Mouse (Mus musculus) heart, adult 2 months (tissue): ENCODE data around the gene Gas1. TPM values are rescaled to one million over a fixed set of nuclear protein-coding genes. Genes with fewer than 3 reads are reported as not detected.

Experiments used
- DNase-seq, 2 experiments: peaks; one replicate each; pipeline ENCODE4 v3.0.0; 2021
- H3K27ac ChIP-seq: fragments of 200-600 bp; 2 replicates; pipeline ENCODE4 v1.8.1; 2022
- H3K27me3 ChIP-seq: fragments of 200-500 bp; 2 replicates; pipeline ENCODE4 v1.6.1; 2012; ENCODE audit warnings: mild to moderate bottlenecking, low read length, inconsistent platforms, mixed read lengths; ENCODE audit not compliant: control insufficient read depth, insufficient read depth
- H3K36me3 ChIP-seq: fragments of 200-500 bp; 2 replicates; pipeline ENCODE4 v1.6.1; 2012; ENCODE audit warnings: low read length, inconsistent platforms; ENCODE audit not compliant: control insufficient read depth, insufficient read depth
- H3K4me1 ChIP-seq: fragments of 200-500 bp; 2 replicates; pipeline ENCODE4 v1.6.1; 2011; ENCODE audit warnings: low read length; ENCODE audit not compliant: control insufficient read depth, insufficient read depth
- H3K4me3 ChIP-seq: fragments of 200-600 bp; 2 replicates; pipeline ENCODE4 v1.8.1; 2022
- H3K79me2 ChIP-seq: fragments of 200-500 bp; replicated peaks from 2 replicates; pipeline ENCODE4 v1.6.1; 2012; ENCODE audit warnings: mild to moderate bottlenecking, inconsistent platforms, low read length, moderate library complexity, mixed read lengths; ENCODE audit not compliant: control insufficient read depth, insufficient read depth
- H3K9ac ChIP-seq: fragments of 200-500 bp; 2 replicates; pipeline ENCODE4 v1.6.1; 2012; ENCODE audit warnings: low read depth, mild to moderate bottlenecking, control low read depth, inconsistent platforms, low read length, mixed read lengths
- CTCF ChIP-seq: fragments of 200-600 bp; IDR thresholded peaks from 2 replicates; pipeline ENCODE4 v1.8.1; 2022; ENCODE audit warnings: antibody characterized with exemption, mild to moderate bottlenecking, moderate library complexity
- EP300 ChIP-seq: fragments of 200-500 bp; IDR thresholded peaks from 2 replicates; pipeline ENCODE4 v1.6.1; 2011; ENCODE audit warnings: low read depth, low read length, control low read depth; ENCODE audit not compliant: insufficient read depth
- POLR2A ChIP-seq: fragments of 200-500 bp; IDR thresholded peaks from 2 replicates; pipeline ENCODE4 v1.6.1; 2011; ENCODE audit warnings: mild to moderate bottlenecking, low read depth, low read length, control low read depth; ENCODE audit not compliant: insufficient read depth
- WGBS: fragments of 180-500 bp; shearing (Covaris S2); methylation state at CpG from one replicate; pipeline ENCODE4 v1.1.7; 2018; 5-methylcytosine and 5-hydroxymethylcytosine counted together
- intact Hi-C: fragments of 180-260 bp; cut with DNase I; formaldehyde crosslinking; loops from one replicate; pipeline ENCODE4 v1.15.1; 2025
- long read RNA-seq: library from polyadenylated mRNA; stranded (forward); transcript quantifications from one replicate; pipeline ENCODE4 v2.0.0, GENCODE M21; 2021
- polyA plus RNA-seq: library from polyadenylated mRNA; depleted of rRNA; stranded (reverse); fragments of >200 nt; gene quantifications from 2 replicates; pipeline ENCODE4 v1.2.3, GENCODE M21; 2012; rRNA removed
- total RNA-seq, 2 experiments: library from RNA; stranded (reverse); gene quantifications; 2 replicates each; pipeline ENCODE4 v1.2.3; 2021

Gas1 gene
- total RNA-seq, result 10 to 100 TPM; 26.3 to 26.4 TPM
- 16.0 and 18.8 TPM in 2 replicates for polyA plus RNA-seq
- long read RNA-seq, transcript Gas1-202 (1 exons, 1,155 nt), result major isoform, 60 of 71 reads
- long read RNA-seq, partial matches to known transcripts, result 0 of 71 reads
- long read RNA-seq, other reads (novel, unspliced or antisense), result 9 of 71 reads

DNA sequence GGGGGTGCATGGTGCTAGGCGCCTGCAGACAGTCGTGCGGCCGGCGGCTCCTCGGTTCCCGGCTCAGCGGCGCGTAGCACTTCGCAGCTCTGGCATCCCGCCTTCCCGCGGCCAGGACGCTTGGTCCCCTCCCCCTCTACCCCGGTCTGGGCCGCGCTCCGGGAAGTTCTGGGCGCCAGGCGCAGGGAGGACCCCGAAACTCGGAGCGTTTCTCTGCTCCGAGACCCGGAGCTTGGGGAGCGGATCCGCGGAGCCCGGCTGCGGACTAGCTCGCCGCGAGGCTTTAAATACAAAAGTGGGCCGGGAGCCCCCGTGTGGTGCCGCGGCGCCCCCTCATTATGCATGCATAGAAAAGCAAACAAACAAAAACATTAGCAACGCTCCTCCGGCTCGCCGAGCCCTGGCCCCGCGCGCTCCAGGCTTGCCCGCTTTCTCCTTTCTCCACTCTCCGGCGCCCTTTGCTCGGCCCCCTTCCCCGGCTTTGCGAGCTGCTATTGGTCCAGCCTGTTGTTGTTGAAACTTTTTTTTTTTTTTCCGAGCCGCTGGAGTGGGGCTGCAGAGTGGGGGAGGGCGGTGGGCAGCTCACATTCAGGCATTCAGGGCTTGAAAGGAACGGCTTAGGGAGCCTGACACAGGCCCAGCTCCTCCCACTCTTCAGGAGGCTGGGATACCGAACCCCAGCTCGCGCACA lies at the start of gene Gas1:
Gene Gas1 (minus strand): TSS at position 260 of the 691 bp plus-strand sequence.
- DNase-seq, result peak; percentile 88 to 92
- peak within 1 kb of the TSS; percentile 87 for H3K9ac ChIP-seq
- WGBS, result under 1% methylated on average over 59 of the region's 59 CpGs
- TF ChIP-seq CTCF, result peak; percentile 40
- TF ChIP-seq POLR2A, result peak; percentile 76; the same call in 1 of the 2 replicates
- no peak for TF ChIP-seq EP300
- peak within 1 kb of the TSS; percentile 88 for H3K27ac ChIP-seq
- intact Hi-C loops, result loop anchor here (5.0 kb wide), 8 partner anchors 105 to 560 kb away; no protein-coding TSS in a partner anchor
- H3K27me3 ChIP-seq, result no peaks in the 10 kb centered on the region
- H3K79me2 ChIP-seq, result no peaks in the 10 kb centered on the region
- H3K4me1 ChIP-seq, result no peaks in the 10 kb centered on the region
- peak within 1 kb of the TSS; percentile 83 for H3K4me3 ChIP-seq
- H3K36me3 ChIP-seq, result no peaks in the 10 kb centered on the region; the same call in none of the 2 replicates

- Histone ChIP-seq H3K79me2 (no peaks in the 10 kb centered on the region), H3K27me3 (no peaks in the 10 kb centered on the region), H3K4me1 (peaks cover 3% of the 10 kb centered on the region), H3K27ac (peak overlapping the region; percentile 41), H3K36me3 (no peaks in the 10 kb centered on the region), H3K4me3 (no peak overlapping the region), H3K9ac (no peak overlapping the region)
- 29% methylated on average over 9 of the region's 9 CpGs for WGBS
- DNase-seq, result peak; percentile 27 to 30
- no peak for TF ChIP-seq EP300
- TF ChIP-seq POLR2A, result no peak
- TF ChIP-seq CTCF, result no peak
- intact Hi-C loops, result no loop called here
These were observed 49.2 kb upstream of the Gas1 start for GRCm38 (mm10) chr13:60226251-60226836.

GRCm38 (mm10) chr13:60225736-60226135 lies 48.6 kb upstream of the Gas1 start:
- intact Hi-C loops, result no loop called here
- WGBS, result 29% methylated on average over 1 of the region's 1 CpGs
- no peaks in the 10 kb centered on the region for H3K79me2 ChIP-seq
- no peak for TF ChIP-seq CTCF
- no peak for TF ChIP-seq POLR2A
- TF ChIP-seq EP300, result no peak
- peak overlapping the region; percentile 41; the same call in 1 of the 2 replicates for H3K27ac ChIP-seq
- H3K36me3 ChIP-seq, result no peaks in the 10 kb centered on the region
- no peaks in the 10 kb centered on the region for H3K27me3 ChIP-seq
- no peak overlapping the region for H3K4me3 ChIP-seq
- DNase-seq, result peak in 1 of 2 experiments; percentile 34
- peaks cover 3% of the 10 kb centered on the region for H3K4me1 ChIP-seq
- H3K9ac ChIP-seq, result no peak overlapping the region

- Histone ChIP-seq H3K4me3 (no peak overlapping the region), H3K27me3 (no peaks in the 10 kb centered on the region), H3K4me1 (peaks cover 3% of the 10 kb centered on the region), H3K9ac (no peak overlapping the region), H3K79me2 (no peaks in the 10 kb centered on the region), H3K27ac (no peak overlapping the region), H3K36me3 (no peaks in the 10 kb centered on the region)
- no peak for TF ChIP-seq POLR2A
- no peak for TF ChIP-seq CTCF
- TF ChIP-seq EP300, result no peak
- WGBS, result 75% methylated on average over 5 of the region's 5 CpGs
- no peak for DNase-seq
- intact Hi-C loops, result no loop called here
These were observed 48.1 kb upstream of the Gas1 start for GRCm38 (mm10) chr13:60225276-60225675.

GRCm38 (mm10) chr13:60223797-60224196 lies 46.6 kb upstream of the Gas1 start:
- Histone ChIP-seq H3K27ac (no peak overlapping the region), H3K9ac (no peak overlapping the region), H3K4me3 (no peak overlapping the region), H3K27me3 (no peaks in the 10 kb centered on the region), H3K36me3 (no peaks in the 10 kb centered on the region), H3K4me1 (peaks cover 3% of the 10 kb centered on the region), H3K79me2 (no peaks in the 10 kb centered on the region)
- TF ChIP-seq CTCF, result no peak
- no peak for TF ChIP-seq POLR2A
- TF ChIP-seq EP300, result no peak
- intact Hi-C loops, result no loop called here
- 76% methylated on average over 2 of the region's 2 CpGs for WGBS
- DNase-seq, result no peak

GRCm38 (mm10) chr13:60222336-60222735 lies 45.2 kb upstream of the Gas1 start:
- Histone ChIP-seq H3K4me3 (no peak overlapping the region), H3K9ac (no peak overlapping the region), H3K27ac (no peak overlapping the region), H3K27me3 (no peaks in the 10 kb centered on the region), H3K79me2 (no peaks in the 10 kb centered on the region), H3K36me3 (no peaks in the 10 kb centered on the region), H3K4me1 (peaks cover 3% of the 10 kb centered on the region)
- DNase-seq, result no peak
- intact Hi-C loops, result no loop called here
- TF ChIP-seq POLR2A (no peak), CTCF (no peak), EP300 (no peak)
- WGBS, result 80% methylated on average over 11 of the region's 11 CpGs
